Mouse (Mus musculus): ENCODE data around the gene Lpar1. TPM values are rescaled to one million over a fixed set of nuclear protein-coding genes. Genes with fewer than 3 reads are reported as not detected.
A peak's percentile ranks its signal among the peaks of the same experiment; 100 is the strongest.

Gene Lpar1
- polyA plus RNA-seq, 1 experiment from 2014 or later = 13.9 TPM

- Histone ChIP-seq H3K4me2 (ENCODE audit: low read length) (no peak overlapping the region), H3K9me3 (ENCODE audit: control insufficient read depth, low read length) (no peaks in the 10 kb centered on the region), H3K36me3 (ENCODE audit: control insufficient read depth, insufficient read depth, low read length) (no peaks in the 10 kb centered on the region), H3K4me1 (ENCODE audit: control insufficient read depth in 2 of 2, insufficient read depth in 2 of 2, low read length in 2 of 2) (peaks cover 6 to 7% of the 10 kb centered on the region in 2 experiments; a peak in 3 of 4 replicates), H3K27ac (replicated peaks in 1 of 2; ENCODE audit: control insufficient read depth in 1 of 2, insufficient read depth in 1 of 2, low read depth in 2 of 2, low read length in 2 of 2) (no peak overlapping the region), H3K27me3 (ENCODE audit: control insufficient read depth, insufficient read depth, low read length) (no peaks in the 10 kb centered on the region), H3K4me3 (ENCODE audit: control insufficient read depth in 1 of 2, insufficient read depth in 1 of 2, low read depth in 1 of 2, low read length in 2 of 2) (no peak overlapping the region), H3K9ac (ENCODE audit: low read length) (no peak overlapping the region)
- ATAC-seq (ENCODE audit: insufficient number of reproducible peaks, insufficient read depth, low FRiP score, low read depth) = no peak
- WGBS = 78% methylated on average over 7 of the region's 7 CpGs
These were observed 84.7 kb downstream of the Lpar1 start for GRCm38 (mm10) chr4:58469035-58469434.

DNA sequence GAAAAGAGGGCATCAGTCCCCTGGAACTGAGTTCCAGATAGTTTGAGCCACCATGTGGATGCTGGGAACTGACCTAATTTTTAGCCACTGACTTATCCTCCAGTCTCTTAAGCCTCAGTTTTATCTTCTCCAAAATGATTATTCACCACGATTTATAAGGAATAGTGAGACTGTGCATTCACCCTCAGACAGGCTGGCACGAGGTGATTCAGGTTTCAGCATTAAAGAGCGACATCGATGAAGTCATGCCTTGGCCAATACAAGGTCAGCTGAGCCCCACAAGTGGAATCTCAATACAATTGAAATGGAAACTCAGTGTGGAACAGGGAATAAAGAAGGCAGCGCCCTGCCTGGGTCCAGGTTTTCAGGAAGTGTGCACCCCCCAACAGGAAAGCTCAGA is 88.1 kb downstream of the Lpar1 start:
- Histone ChIP-seq H3K27me3 (ENCODE audit: control insufficient read depth, insufficient read depth, low read length) (no peaks in the 10 kb centered on the region), H3K4me2 (ENCODE audit: low read length) (no peak overlapping the region), H3K4me3 (ENCODE audit: control insufficient read depth in 1 of 2, insufficient read depth in 1 of 2, low read depth in 1 of 2, low read length in 2 of 2) (no peak overlapping the region), H3K9me3 (ENCODE audit: control insufficient read depth, low read length) (no peaks in the 10 kb centered on the region), H3K4me1 (ENCODE audit: control insufficient read depth in 2 of 2, insufficient read depth in 2 of 2, low read length in 2 of 2) (peaks cover 6 to 7% of the 10 kb centered on the region in 2 experiments; a peak in 3 of 4 replicates), H3K9ac (ENCODE audit: low read length) (no peak overlapping the region), H3K27ac (replicated peaks in 1 of 2; ENCODE audit: control insufficient read depth in 1 of 2, insufficient read depth in 1 of 2, low read depth in 2 of 2, low read length in 2 of 2) (no peak overlapping the region), H3K36me3 (ENCODE audit: control insufficient read depth, insufficient read depth, low read length) (no peaks in the 10 kb centered on the region)
- WGBS = 86% methylated on average over 5 of the region's 5 CpGs
- ATAC-seq (ENCODE audit: insufficient number of reproducible peaks, insufficient read depth, low FRiP score, low read depth) = no peak

- H3K9me3 ChIP-seq (ENCODE audit: control insufficient read depth, low read length) = no peaks in the 10 kb centered on the region
- no peak overlapping the region for H3K9ac ChIP-seq (ENCODE audit: low read length)
- WGBS = 71% methylated on average over 13 of the region's 13 CpGs
- peak overlapping the region in 1 of 2 experiments; percentile 34; a peak in 1 of 4 replicates for H3K27ac ChIP-seq (replicated peaks in 1 of 2; ENCODE audit: control insufficient read depth in 1 of 2, insufficient read depth in 1 of 2, low read depth in 2 of 2, low read length in 2 of 2)
- no peaks in the 10 kb centered on the region for H3K36me3 ChIP-seq (ENCODE audit: control insufficient read depth, insufficient read depth, low read length)
- H3K4me3 ChIP-seq (ENCODE audit: control insufficient read depth in 1 of 2, insufficient read depth in 1 of 2, low read depth in 1 of 2, low read length in 2 of 2) = no peak overlapping the region
- no peak overlapping the region for H3K4me2 ChIP-seq (ENCODE audit: low read length)
- H3K27me3 ChIP-seq (ENCODE audit: control insufficient read depth, insufficient read depth, low read length) = no peaks in the 10 kb centered on the region
- peaks cover 6 to 7% of the 10 kb centered on the region in 2 experiments; a peak in 3 of 4 replicates for H3K4me1 ChIP-seq (ENCODE audit: control insufficient read depth in 2 of 2, insufficient read depth in 2 of 2, low read length in 2 of 2)
- ATAC-seq (ENCODE audit: insufficient number of reproducible peaks, insufficient read depth, low FRiP score, low read depth) = no peak
These were observed 89.1 kb downstream of the Lpar1 start for GRCm38 (mm10) chr4:58464390-58465164.

DNA sequence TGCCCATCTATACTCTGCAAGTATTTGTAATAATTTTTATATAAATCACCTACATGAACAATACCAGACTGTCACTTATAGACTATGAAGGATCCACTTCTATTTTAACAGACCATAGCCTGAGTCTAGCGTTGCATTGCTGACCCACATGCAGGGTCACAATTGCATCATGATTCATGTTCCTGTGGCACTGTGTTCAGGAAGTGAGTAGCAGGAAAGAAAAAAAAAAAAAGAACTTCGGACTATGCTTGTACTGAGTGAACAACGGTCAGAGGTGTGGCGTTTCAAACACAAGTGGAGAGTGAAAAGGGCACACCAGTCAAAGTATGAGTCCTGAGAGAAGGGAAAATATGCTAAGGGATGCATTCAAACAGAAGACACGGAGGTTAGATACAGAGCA is 90.7 kb downstream of the Lpar1 start:
- H3K27me3 ChIP-seq (ENCODE audit: control insufficient read depth, insufficient read depth, low read length) = no peaks in the 10 kb centered on the region
- H3K4me2 ChIP-seq (ENCODE audit: low read length) = no peak overlapping the region
- 73% methylated on average over 5 of the region's 5 CpGs for whole genome bisulfite sequencing
- no peak overlapping the region for H3K4me3 ChIP-seq (ENCODE audit: control insufficient read depth in 1 of 2, insufficient read depth in 1 of 2, low read depth in 1 of 2, low read length in 2 of 2)
- H3K36me3 ChIP-seq (ENCODE audit: control insufficient read depth, insufficient read depth, low read length) = no peaks in the 10 kb centered on the region
- H3K4me1 ChIP-seq (ENCODE audit: control insufficient read depth in 2 of 2, insufficient read depth in 2 of 2, low read length in 2 of 2) = peaks cover 5 to 6% of the 10 kb centered on the region in 2 experiments; a peak in 3 of 4 replicates
- H3K9ac ChIP-seq (ENCODE audit: low read length) = no peak overlapping the region
- no peak for ATAC-seq (ENCODE audit: insufficient number of reproducible peaks, insufficient read depth, low FRiP score, low read depth)
- no peaks in the 10 kb centered on the region for H3K9me3 ChIP-seq (ENCODE audit: control insufficient read depth, low read length)
- no peak overlapping the region for H3K27ac ChIP-seq (replicated peaks in 1 of 2; ENCODE audit: control insufficient read depth in 1 of 2, insufficient read depth in 1 of 2, low read depth in 2 of 2, low read length in 2 of 2)

DNA sequence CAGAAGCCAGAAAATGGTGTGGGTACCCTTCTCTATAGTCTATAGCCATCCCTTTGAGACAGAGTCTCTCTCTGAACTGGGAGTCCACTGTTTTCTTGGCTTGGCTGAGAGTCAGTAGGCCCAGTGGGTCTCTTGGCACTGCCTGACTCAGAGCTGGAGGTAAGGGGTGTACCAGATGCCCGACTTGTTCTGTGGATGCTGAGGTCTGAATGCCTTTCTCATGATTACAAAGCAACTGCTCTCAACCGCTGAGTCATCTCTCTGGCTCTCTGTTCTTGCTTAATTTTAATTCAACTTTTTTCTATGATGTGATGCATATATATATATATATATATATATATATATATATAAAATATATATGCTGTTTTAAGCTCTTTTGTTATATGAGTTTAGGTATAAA is 91.1 kb downstream of the Lpar1 start:
- no peaks in the 10 kb centered on the region for H3K9me3 ChIP-seq (ENCODE audit: control insufficient read depth, low read length)
- no peak overlapping the region for H3K4me3 ChIP-seq (ENCODE audit: control insufficient read depth in 1 of 2, insufficient read depth in 1 of 2, low read depth in 1 of 2, low read length in 2 of 2)
- no peaks in the 10 kb centered on the region for H3K27me3 ChIP-seq (ENCODE audit: control insufficient read depth, insufficient read depth, low read length)
- H3K27ac ChIP-seq (replicated peaks in 1 of 2; ENCODE audit: control insufficient read depth in 1 of 2, insufficient read depth in 1 of 2, low read depth in 2 of 2, low read length in 2 of 2) = no peak overlapping the region
- no peaks in the 10 kb centered on the region for H3K36me3 ChIP-seq (ENCODE audit: control insufficient read depth, insufficient read depth, low read length)
- no peak overlapping the region for H3K9ac ChIP-seq (ENCODE audit: low read length)
- no peak overlapping the region for H3K4me2 ChIP-seq (ENCODE audit: low read length)
- WGBS = 77% methylated on average over 2 of the region's 2 CpGs
- ATAC-seq (ENCODE audit: insufficient number of reproducible peaks, insufficient read depth, low FRiP score, low read depth) = no peak
- H3K4me1 ChIP-seq (ENCODE audit: control insufficient read depth in 2 of 2, insufficient read depth in 2 of 2, low read length in 2 of 2) = peaks cover 5 to 6% of the 10 kb centered on the region in 2 experiments; a peak in 3 of 4 replicates

- H3K4me1 ChIP-seq (ENCODE audit: control insufficient read depth in 2 of 2, insufficient read depth in 2 of 2, low read length in 2 of 2) = peaks cover 3 to 13% of the 10 kb centered on the region in 2 experiments; a peak in 3 of 4 replicates
- 0 out of 2 replicates have a peak, but pooled peaks cover 2% of the 10 kb centered on the region for H3K9me3 ChIP-seq (ENCODE audit: control insufficient read depth, low read length)
- H3K4me2 ChIP-seq (ENCODE audit: low read length) = 0 out of 2 replicates have a peak overlapping the region, but pooled peaks have one; percentile 7
- H3K36me3 ChIP-seq (ENCODE audit: control insufficient read depth, insufficient read depth, low read length) = no peaks in the 10 kb centered on the region
- peak overlapping the region; percentile 22 to 37; a peak in 1 of 4 replicates for H3K27ac ChIP-seq (replicated peaks in 1 of 2; ENCODE audit: control insufficient read depth in 1 of 2, insufficient read depth in 1 of 2, low read depth in 2 of 2, low read length in 2 of 2)
- WGBS = 9% methylated on average over 4 of the region's 4 CpGs
- no peaks in the 10 kb centered on the region for H3K27me3 ChIP-seq (ENCODE audit: control insufficient read depth, insufficient read depth, low read length)
- H3K4me3 ChIP-seq (ENCODE audit: control insufficient read depth in 1 of 2, insufficient read depth in 1 of 2, low read depth in 1 of 2, low read length in 2 of 2) = no peak overlapping the region
- H3K9ac ChIP-seq (ENCODE audit: low read length) = no peak overlapping the region
- ATAC-seq (ENCODE audit: insufficient number of reproducible peaks, insufficient read depth, low FRiP score, low read depth) = no peak
These were observed 100.4 kb downstream of the Lpar1 start for GRCm38 (mm10) chr4:58453334-58453733.

DNA sequence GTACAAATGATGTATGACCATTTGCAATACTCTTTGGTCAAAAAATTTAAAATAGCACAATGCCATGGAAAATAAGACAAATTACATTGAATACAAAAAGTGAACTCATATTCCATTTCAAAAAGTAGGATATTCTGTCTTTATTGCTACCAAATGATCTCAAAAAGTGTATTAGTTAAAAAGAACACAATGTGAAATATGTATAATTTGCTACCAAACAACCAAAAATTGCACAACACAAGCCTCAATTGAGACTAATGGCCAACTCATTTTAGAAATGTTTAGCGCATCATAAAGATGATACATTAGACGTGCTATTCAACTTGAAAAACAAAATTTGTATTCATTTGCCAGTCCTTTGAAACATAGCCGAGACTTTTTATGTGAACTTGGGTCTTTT is 104.9 kb downstream of the Lpar1 start:
- no peak overlapping the region for H3K27ac ChIP-seq (replicated peaks in 1 of 2; ENCODE audit: control insufficient read depth in 1 of 2, insufficient read depth in 1 of 2, low read depth in 2 of 2, low read length in 2 of 2)
- H3K27me3 ChIP-seq (ENCODE audit: control insufficient read depth, insufficient read depth, low read length) = no peaks in the 10 kb centered on the region
- H3K9ac ChIP-seq (ENCODE audit: low read length) = no peak overlapping the region
- no peaks in the 10 kb centered on the region for H3K36me3 ChIP-seq (ENCODE audit: control insufficient read depth, insufficient read depth, low read length)
- no peak overlapping the region for H3K4me3 ChIP-seq (ENCODE audit: control insufficient read depth in 1 of 2, insufficient read depth in 1 of 2, low read depth in 1 of 2, low read length in 2 of 2)
- ATAC-seq (ENCODE audit: insufficient number of reproducible peaks, insufficient read depth, low FRiP score, low read depth) = no peak
- no peaks in the 10 kb centered on the region for H3K9me3 ChIP-seq (ENCODE audit: control insufficient read depth, low read length)
- H3K4me1 ChIP-seq (ENCODE audit: control insufficient read depth in 2 of 2, insufficient read depth in 2 of 2, low read length in 2 of 2) = peaks cover 3 to 9% of the 10 kb centered on the region in 2 experiments; a peak in 2 of 4 replicates
- no peak overlapping the region for H3K4me2 ChIP-seq (ENCODE audit: low read length)
- WGBS = 88% methylated on average over 3 of the region's 3 CpGs
